Mouse (Mus musculus) neural tube, embryonic 11.5 days (tissue): Measurements from ENCODE around the gene Esrrg. TPM values are rescaled to one million over a fixed set of nuclear protein-coding genes. Genes with fewer than 3 reads are reported as not detected.

Experiments used
- ATAC-seq: fragments of 200-750 bp; cut with Nextera tagmentation; 2 replicates; pipeline ENCODE4 v1.8.0; 2017; ENCODE audit warnings: moderate number of reproducible peaks, mild to moderate bottlenecking, moderate TSS enrichment, moderate library complexity; ENCODE audit not compliant: insufficient read depth, low FRiP score, low TSS enrichment
- DNase-seq: peaks from one replicate; pipeline ENCODE4 v3.0.0-alpha.2; 2015; ENCODE audit warnings: low spot score
- H3K27ac ChIP-seq: fragments of 300-500 bp; sonication (generic); 2 replicates; pipeline ENCODE4 v1.5.1; 2014; ENCODE audit warnings: low read depth, mild to moderate bottlenecking, low read length
- H3K27me3 ChIP-seq: fragments of 300-500 bp; sonication (generic); 2 replicates; pipeline ENCODE4 v1.6.1; 2014; ENCODE audit warnings: mild to moderate bottlenecking, low read length, mixed read lengths; ENCODE audit not compliant: control insufficient read depth, insufficient read depth
- H3K36me3 ChIP-seq: fragments of 300-500 bp; sonication (generic); 2 replicates; pipeline ENCODE4 v1.6.1; 2014; ENCODE audit warnings: mild to moderate bottlenecking, low read length, moderate library complexity, mixed read lengths; ENCODE audit not compliant: control insufficient read depth, insufficient read depth
- H3K4me1 ChIP-seq: fragments of 300-500 bp; sonication (generic); 2 replicates; pipeline ENCODE4 v1.6.1; 2014; ENCODE audit warnings: low read length, mixed read lengths; ENCODE audit not compliant: control insufficient read depth, insufficient read depth
- H3K4me2 ChIP-seq: fragments of 300-500 bp; sonication (generic); 2 replicates; pipeline ENCODE4 v1.6.1; 2014; ENCODE audit warnings: low read depth, mild to moderate bottlenecking, moderate library complexity
- H3K4me3 ChIP-seq: fragments of 300-500 bp; sonication (generic); 2 replicates; pipeline ENCODE4 v1.5.1; 2014; ENCODE audit warnings: low read depth, low read length
- H3K9ac ChIP-seq: fragments of 300-500 bp; sonication (generic); 2 replicates; pipeline ENCODE4 v1.6.1; 2014; ENCODE audit warnings: mild to moderate bottlenecking, low read length
- H3K9me3 ChIP-seq: fragments of 300-500 bp; sonication (generic); 2 replicates; pipeline ENCODE4 v1.6.1; 2016; ENCODE audit warnings: low read length; ENCODE audit not compliant: control insufficient read depth
- WGBS: fragments of 180-500 bp; shearing (Covaris S2); extraction: QIAGEN DNeasy Blood & Tissue Kit; methylation state at CpG from one replicate; pipeline ENCODE4 v1.1.7; 2014; 5-methylcytosine and 5-hydroxymethylcytosine counted together
- polyA plus RNA-seq: library from polyadenylated mRNA; unstranded; fragments of >200 nt; fragmentation: Nextera tagmentation; extraction: Ambion mirVana; gene quantifications from 2 replicates; pipeline ENCODE4 v1.2.1, GENCODE M21; 2014

The Esrrg gene
- polyA plus RNA-seq, 1 experiment from 2014 or later: 12.7 TPM

DNA sequence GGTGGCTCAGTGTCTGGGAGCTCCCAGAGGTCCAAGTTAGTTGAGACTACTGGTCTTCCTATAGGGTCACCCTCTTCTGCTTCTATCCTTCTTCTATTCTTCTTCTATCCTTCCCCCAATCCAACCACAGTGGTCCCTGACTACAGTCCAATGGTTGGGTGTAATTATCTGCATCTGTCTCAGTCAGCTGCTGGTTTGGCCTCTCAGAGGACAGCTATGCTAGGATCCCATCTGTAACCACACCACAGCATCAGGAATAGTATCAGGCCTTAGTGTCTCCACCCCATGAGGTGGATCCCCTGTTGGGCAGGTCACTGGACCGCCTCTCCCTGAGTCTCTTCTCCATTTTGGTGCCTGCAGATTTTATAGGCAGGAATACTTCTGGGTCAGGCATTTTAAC is 600.4 kb downstream of the Esrrg start:
- H3K4me3 ChIP-seq: no peak overlapping the region
- 84% methylated on average over 1 of the region's 1 CpGs for WGBS

DNA sequence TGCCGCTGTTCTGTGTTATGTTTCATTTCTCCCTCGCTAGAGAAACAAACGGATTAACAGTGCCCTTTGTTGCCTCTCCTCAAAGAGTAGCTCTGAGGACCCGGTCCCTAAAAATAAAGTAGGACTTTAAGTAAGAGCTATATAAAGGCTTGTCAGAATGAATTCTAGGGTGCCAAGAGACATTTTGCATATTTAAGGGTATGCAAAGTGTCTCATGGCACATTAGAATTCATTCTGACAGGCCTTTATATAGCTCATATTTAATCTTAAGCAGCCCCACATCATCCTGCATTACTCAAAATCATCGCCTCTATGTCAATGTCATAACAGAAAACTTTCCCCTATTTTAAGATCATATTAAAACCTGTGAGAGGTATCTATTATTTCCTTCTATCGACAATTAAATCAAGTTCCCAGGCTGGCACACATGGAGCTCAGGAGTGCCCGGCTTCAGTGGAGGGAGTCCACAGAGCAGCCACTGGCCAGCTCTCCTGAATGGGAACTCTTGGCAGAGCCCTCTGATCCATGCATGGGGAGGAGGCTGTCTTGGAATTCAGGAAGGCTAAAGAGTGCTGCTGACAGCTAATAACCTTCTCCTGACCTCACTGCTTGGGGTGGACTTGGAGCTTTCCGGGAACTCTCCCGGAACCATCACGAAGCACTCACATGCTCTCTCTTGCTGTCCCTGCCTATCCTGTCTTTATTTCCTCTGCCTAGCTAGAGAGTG is 606.5 kb downstream of the Esrrg start:
- Histone ChIP-seq H3K27ac (no peak overlapping the region), H3K4me1 (no peaks in the 10 kb centered on the region), H3K9me3 (no peaks in the 10 kb centered on the region), H3K36me3 (no peaks in the 10 kb centered on the region), H3K4me2 (no peak overlapping the region), H3K9ac (no peak overlapping the region), H3K27me3 (no peaks in the 10 kb centered on the region), H3K4me3 (no peak overlapping the region)
- 67% methylated on average over 10 of the region's 10 CpGs for WGBS
- ATAC-seq (no peak), DNase-seq (no peak)

More for the DNA sequence above, 600.4 kb downstream of the Esrrg start:
- DNase-seq (no peak), ATAC-seq (no peak)
- H3K4me1 ChIP-seq: no peaks in the 10 kb centered on the region
- H3K27ac ChIP-seq: no peak overlapping the region
- H3K27me3 ChIP-seq: no peaks in the 10 kb centered on the region
- no peaks in the 10 kb centered on the region for H3K9me3 ChIP-seq
- no peak overlapping the region for H3K9ac ChIP-seq
- no peaks in the 10 kb centered on the region for H3K36me3 ChIP-seq
- H3K4me2 ChIP-seq: no peak overlapping the region

DNA sequence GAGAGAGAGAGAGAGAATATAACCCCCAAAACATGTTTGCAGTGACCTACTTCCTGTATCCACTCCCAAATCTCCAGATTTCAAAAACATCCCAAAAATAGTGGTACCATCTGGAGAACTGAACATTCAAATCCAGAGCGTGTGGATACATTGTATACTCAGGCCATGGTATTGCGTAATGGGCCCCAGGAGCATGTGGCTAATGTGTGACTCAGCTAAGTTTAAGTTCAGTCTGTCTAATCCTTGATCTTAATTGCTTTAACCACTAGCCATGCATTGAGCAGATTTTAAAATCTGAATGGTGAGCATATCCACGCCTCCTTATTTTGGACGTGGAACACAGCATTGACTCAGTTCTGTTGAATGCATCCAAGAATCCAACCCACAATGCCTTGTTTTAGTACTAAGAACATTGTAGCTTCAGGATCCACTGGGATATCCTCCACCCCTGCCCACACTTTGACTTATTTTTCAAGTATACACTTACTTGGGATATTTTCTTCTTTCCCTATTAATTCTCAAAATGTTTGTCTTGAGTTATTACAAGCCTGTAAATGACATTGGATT is 612.7 kb downstream of the Esrrg start:
- no peak overlapping the region for H3K27ac ChIP-seq
- no peak overlapping the region for H3K4me2 ChIP-seq
- no peak overlapping the region for H3K4me3 ChIP-seq
- 88% methylated on average over 4 of the region's 4 CpGs for WGBS
- no peaks in the 10 kb centered on the region for H3K36me3 ChIP-seq
- DNase-seq (no peak), ATAC-seq (no peak)
- H3K4me1 ChIP-seq: no peaks in the 10 kb centered on the region
- no peaks in the 10 kb centered on the region for H3K27me3 ChIP-seq
- H3K9ac ChIP-seq: no peak overlapping the region
- no peaks in the 10 kb centered on the region for H3K9me3 ChIP-seq

DNA sequence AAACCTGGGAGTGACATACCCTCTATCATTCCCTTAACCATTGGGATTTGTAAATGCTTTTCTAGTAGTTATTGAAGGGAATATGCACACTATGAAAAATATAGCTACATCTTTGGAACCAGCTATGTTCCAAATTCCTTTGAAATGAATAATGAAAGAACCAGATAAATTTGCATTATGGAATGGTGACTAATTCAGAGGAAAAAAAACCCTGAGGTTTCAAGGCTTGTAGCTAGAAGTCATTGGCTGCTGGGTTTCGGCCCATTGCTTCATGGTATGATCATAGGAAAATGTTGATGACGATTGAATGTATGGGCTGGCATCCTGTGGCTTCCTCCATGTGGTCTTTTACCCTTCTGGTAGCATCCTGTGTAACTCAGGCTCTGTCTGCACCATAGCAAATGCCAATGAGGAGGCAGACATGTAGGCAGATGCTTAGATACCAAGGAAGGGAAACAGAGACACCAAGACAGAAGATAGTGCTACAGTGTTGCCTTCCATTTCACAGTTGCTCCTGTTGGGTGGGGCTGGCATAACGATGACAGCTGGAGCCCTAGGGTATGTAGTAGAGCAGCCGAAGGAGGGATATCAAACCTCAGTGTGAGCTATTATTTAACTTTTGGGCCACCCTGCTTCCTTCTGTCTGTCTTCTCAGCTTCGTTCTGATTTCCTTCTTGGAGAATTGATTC is 624.6 kb downstream of the Esrrg start:
- Histone ChIP-seq H3K27ac (no peak overlapping the region), H3K4me1 (no peaks in the 10 kb centered on the region), H3K27me3 (no peaks in the 10 kb centered on the region), H3K36me3 (no peaks in the 10 kb centered on the region), H3K9ac (no peak overlapping the region), H3K4me2 (no peak overlapping the region), H3K4me3 (no peak overlapping the region), H3K9me3 (no peaks in the 10 kb centered on the region)
- no peak for DNase-seq
- no peak for ATAC-seq
- 86% methylated on average over 5 of the region's 5 CpGs for WGBS

DNA sequence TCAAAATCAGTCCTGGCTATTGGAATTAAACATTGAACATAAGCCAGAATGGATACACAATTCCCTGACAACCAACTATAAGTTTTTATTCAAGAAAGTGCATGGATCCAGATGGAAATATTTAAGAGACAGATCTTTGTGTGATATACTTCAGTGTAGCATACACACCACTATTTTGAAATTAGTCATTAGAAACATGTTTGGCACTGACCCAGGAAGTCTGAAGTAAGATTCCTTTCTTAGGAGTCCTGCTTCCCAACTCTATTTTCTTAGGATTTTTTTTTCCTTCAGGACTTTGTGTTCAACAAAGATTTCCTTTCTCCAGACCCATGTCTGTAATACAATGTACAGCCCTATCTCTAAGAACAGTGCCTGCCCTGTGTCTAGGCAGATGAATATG is 630.0 kb downstream of the Esrrg start:
- no peak overlapping the region for H3K27ac ChIP-seq
- no peaks in the 10 kb centered on the region for H3K4me1 ChIP-seq
- no peak overlapping the region for H3K4me2 ChIP-seq
- ATAC-seq (no peak), DNase-seq (no peak)
- no peaks in the 10 kb centered on the region for H3K36me3 ChIP-seq
- H3K27me3 ChIP-seq: no peaks in the 10 kb centered on the region
- H3K9ac ChIP-seq: no peak overlapping the region
- H3K4me3 ChIP-seq: no peak overlapping the region
- no peaks in the 10 kb centered on the region for H3K9me3 ChIP-seq

- DNase-seq: no peak
- Histone ChIP-seq H3K27me3 (no peaks in the 10 kb centered on the region), H3K27ac (no peak overlapping the region), H3K4me1 (no peaks in the 10 kb centered on the region), H3K9ac (no peak overlapping the region), H3K4me3 (no peak overlapping the region), H3K9me3 (no peaks in the 10 kb centered on the region), H3K36me3 (no peaks in the 10 kb centered on the region), H3K4me2 (no peak overlapping the region)
- ATAC-seq: no peak
- 93% methylated on average over 10 of the region's 10 CpGs for WGBS
These were observed 633.2 kb downstream of the Esrrg start for GRCm38 (mm10) chr1:188241766-188242165.

DNA sequence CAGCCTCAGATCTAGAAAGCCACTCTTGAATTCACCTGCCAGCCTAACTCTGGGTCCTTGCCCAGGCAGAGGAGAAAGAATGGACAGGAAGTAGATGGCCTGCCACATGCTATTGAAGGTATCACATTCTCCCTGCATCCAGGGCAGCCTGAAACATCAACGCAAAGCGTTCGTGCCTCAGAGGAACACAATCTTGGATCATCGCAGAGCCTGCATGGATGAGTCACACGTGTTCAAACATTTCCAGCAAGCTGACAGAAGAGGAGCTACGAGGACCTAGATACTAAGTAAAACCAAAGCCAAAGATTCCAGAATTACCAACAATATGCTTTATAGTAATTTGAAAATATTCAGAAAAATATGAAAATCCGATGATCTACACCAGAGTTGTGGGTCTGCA is 648.9 kb downstream of the Esrrg start:
- no peaks in the 10 kb centered on the region for H3K36me3 ChIP-seq
- H3K9ac ChIP-seq: no peak overlapping the region
- no peaks in the 10 kb centered on the region for H3K9me3 ChIP-seq
- peaks cover 3% of the 10 kb centered on the region; the same call in 1 of the 2 replicates for H3K4me1 ChIP-seq
- DNase-seq (no peak), ATAC-seq (no peak)
- no peak overlapping the region for H3K27ac ChIP-seq
- 90% methylated on average over 7 of the region's 7 CpGs for WGBS
- no peak overlapping the region for H3K4me2 ChIP-seq
- no peak overlapping the region for H3K4me3 ChIP-seq
- H3K27me3 ChIP-seq: no peaks in the 10 kb centered on the region

- DNase-seq: peak; percentile 38
- no peaks in the 10 kb centered on the region for H3K27me3 ChIP-seq
- H3K4me3 ChIP-seq: no peak overlapping the region
- 49% methylated on average over 6 of the region's 6 CpGs for WGBS
- no peaks in the 10 kb centered on the region for H3K36me3 ChIP-seq
- no peaks in the 10 kb centered on the region for H3K9me3 ChIP-seq
- H3K27ac ChIP-seq: no peak overlapping the region
- H3K4me1 ChIP-seq: peaks cover 3% of the 10 kb centered on the region; the same call in 1 of the 2 replicates
- no peak overlapping the region for H3K4me2 ChIP-seq
- ATAC-seq: 0 out of 2 replicates have a peak, but pooled peaks have one; percentile 48
- H3K9ac ChIP-seq: no peak overlapping the region
These were observed 651.9 kb downstream of the Esrrg start for GRCm38 (mm10) chr1:188260259-188261107.
